ENCODE assay signal across 9 mouse cellular contexts in genomic region chr19:30247359-30247758, GRCm38 (mm10). TPM values are rescaled to one million over a fixed set of nuclear protein-coding genes. Genes with fewer than 3 reads are reported as not detected.
DNase-seq lines count a peak whose midpoint lies in the region; ATAC-seq and TF ChIP-seq lines count a peak whose summit lies in the region.
"Had no signal": no experiment of that assay in that cellular context is flagged by ENCODE, and none has a peak within 500 bp of the region (broad histone marks: within the 10 kb centered on the region; RNA-seq: fewer than 3 reads in every experiment).

No protein-coding gene starts in this region.

- H3K36me3 ChIP-seq in limb, embryonic 14.5 days (ENCODE audit: control insufficient read depth, insufficient read depth, low read length): no peaks in the 10 kb centered on the region
- H3K36me3 ChIP-seq: hindbrain, embryonic 15.5 days had no signal

- WGBS in limb, embryonic 14.5 days: 26% methylated on average over 11 of the region's 11 CpGs

- no peak overlapping the region for H3K4me3 ChIP-seq in left cerebral cortex, adult 2 months
- no peak overlapping the region for H3K4me3 ChIP-seq in limb, embryonic 14.5 days (replicated peaks; ENCODE audit: low read length)
- H3K4me3 ChIP-seq: hindbrain, embryonic 15.5 days had no signal

- peaks cover 6% of the 10 kb centered on the region; the same call in 1 of the 2 replicates for H3K27me3 ChIP-seq in limb, embryonic 14.5 days (ENCODE audit: control insufficient read depth, insufficient read depth, low read length)

- H3K4me1 ChIP-seq in limb, embryonic 14.5 days (ENCODE audit: control insufficient read depth, insufficient read depth, low read length): no peaks in the 10 kb centered on the region
- H3K4me1 ChIP-seq: hindbrain, embryonic 15.5 days had no signal

- H3K4me2 ChIP-seq in limb, embryonic 14.5 days (replicated peaks; ENCODE audit: low read depth, low read length, severe bottlenecking): no peak overlapping the region
- H3K4me2 ChIP-seq: hindbrain, embryonic 15.5 days had no signal

- no peak overlapping the region for H3K27ac ChIP-seq in left cerebral cortex, adult 2 months
- H3K27ac ChIP-seq in limb, embryonic 14.5 days (replicated peaks; ENCODE audit: low read depth, low read length): no peak overlapping the region
- H3K27ac ChIP-seq: hindbrain, embryonic 15.5 days had no signal

- no peak overlapping the region for H3K9ac ChIP-seq in limb, embryonic 14.5 days (ENCODE audit: low read depth, low read length, severe bottlenecking)
- H3K9ac ChIP-seq: hindbrain, embryonic 15.5 days had no signal

- no peak for TF ChIP-seq POLR2A in brain, embryonic 14.5 days (IDR thresholded peaks at IDR 0.05; ENCODE audit: borderline replicate concordance, extremely low read depth, insufficient read depth, insufficient read length, poor library complexity, severe bottlenecking)
- no peak for TF ChIP-seq POLR2A in limb, embryonic 14.5 days (IDR thresholded peaks at IDR 0.05; ENCODE audit: borderline replicate concordance, extremely low read depth, insufficient read depth, insufficient read length)

- intact Hi-C loops in left cerebral cortex, adult 2 months (cut with DNase I): loop anchor here (5.0 kb wide), 1 partner anchor 1510 kb away; no protein-coding TSS in a partner anchor

- ATAC-seq in limb, embryonic 14.5 days (ENCODE audit: low FRiP score, low read depth): no peak

- peak; percentile 4 to 24 for DNase-seq in adrenal gland, adult (ENCODE audit: inconsistent age in 2 of 2, low spot score in 1 of 2)
- DNase-seq in adrenal gland, adult 8-10 months: no peak
- no peak for DNase-seq in left cerebral cortex, adult 2 months (ENCODE audit: extremely low spot score in 1 of 2, low spot score in 2 of 2)
- DNase-seq in left cerebral cortex, adult 9 months (ENCODE audit: low spot score in 2 of 2): no peak
- peak; percentile 35 for DNase-seq in brain, embryonic 14.5 days (ENCODE audit: low read depth)
- DNase-seq in limb, embryonic 14.5 days (ENCODE audit: low spot score): peak; percentile 21
- peak; percentile 61 for DNase-seq in testis, postnatal 10 days (ENCODE audit: low spot score)
- DNase-seq in layer of hippocampus, adult 9-11 months: no peak

- no peaks in the 10 kb centered on the region for H3K9me3 ChIP-seq in limb, embryonic 14.5 days (ENCODE audit: control insufficient read depth, low read length)
- H3K9me3 ChIP-seq: hindbrain, embryonic 15.5 days had no signal

- peak; percentile 40 for TF ChIP-seq CTCF in left cerebral cortex, adult 2 months (IDR thresholded peaks at IDR 0.05)
- peak; percentile 48 for TF ChIP-seq CTCF in brain, embryonic 14.5 days (IDR thresholded peaks at IDR 0.05; ENCODE audit: borderline replicate concordance, extremely low read depth, insufficient read depth, insufficient read length)

RNA-seq across cellular contexts. Expression of gene Mbl2, which starts 14.6 kb away (rescaled TPM):
- not detected for total RNA-seq in adrenal gland, adult 8-10 months (2022)
- not detected for total RNA-seq in left cerebral cortex, adult 2 months (2021)
- polyA plus RNA-seq in brain, embryonic 14.5 days (2012; rRNA removed): not detected in 2 replicates
- polyA plus RNA-seq in limb, embryonic 14.5 days (2012; rRNA removed): not detected in 2 replicates
- polyA plus RNA-seq in limb, embryonic 14.5 days (2014; fragmentation: Nextera tagmentation; extraction: Ambion mirVana): not detected in 2 replicates

Comparison
In these comparisons a context has a peak if more than half of its experiments do, and no peak if none do; other contexts are left out.
1. DNase-seq: peak in adrenal gland, adult (2 of 2), brain, embryonic 14.5 days (single experiment), limb, embryonic 14.5 days (single experiment) and testis, postnatal 10 days (single experiment); none in adrenal gland, adult 8-10 months (single experiment), left cerebral cortex, adult 2 months (0 of 2), left cerebral cortex, adult 9 months (0 of 2) and layer of hippocampus, adult 9-11 months (single experiment).